Mouse (Mus musculus): Measurements from ENCODE around the gene Poldip3.

- TF ChIP-seq CTCF (conservative IDR thresholded peaks at IDR 0.05 in 1 of 2, IDR thresholded peaks at IDR 0.05 in 1 of 2; ENCODE audit: low read depth in 2 of 2, low read length in 2 of 2) (no peak), USF1 (IDR thresholded peaks at IDR 0.05; ENCODE audit: low read depth, low read length) (no peak)
Measured at GRCm38 (mm10) chr15:83115071-83115470, 34.1 kb downstream of the Poldip3 start.

Measured in CH12.LX (cell line).